8 mouse cellular contexts compared by ENCODE assay signal in genomic region chr12:56697011-56697740, GRCm38 (mm10). TPM values are rescaled to one million over a fixed set of nuclear protein-coding genes. Genes with fewer than 3 reads are reported as not detected.
DNase-seq lines count a peak whose midpoint lies in the region; ATAC-seq lines count a peak whose summit lies in the region.
"Had no signal": no experiment of that assay in that cellular context is flagged by ENCODE, and none has a peak within 500 bp of the region (broad histone marks: within the 10 kb centered on the region; RNA-seq: fewer than 3 reads in every experiment).

No protein-coding gene starts in this region.

- H3K9me3 ChIP-seq in lung, embryonic 16.5 days (ENCODE audit: control insufficient read depth, low read length) = no peaks in the 10 kb centered on the region; the same call in 1 of the 2 replicates
- no peaks in the 10 kb centered on the region for H3K9me3 ChIP-seq in embryonic facial prominence, embryonic 12.5 days
- no peaks in the 10 kb centered on the region for H3K9me3 ChIP-seq in limb, embryonic 11.5 days (ENCODE audit: control insufficient read depth, low read length)
- no peaks in the 10 kb centered on the region for H3K9me3 ChIP-seq in stomach, embryonic 15.5 days

- no peak for ATAC-seq in lung, embryonic 16.5 days (ENCODE audit: low read depth)
- ATAC-seq in embryonic facial prominence, embryonic 12.5 days (ENCODE audit: insufficient number of reproducible peaks, insufficient read depth, low FRiP score, low TSS enrichment) = no peak
- ATAC-seq in limb, embryonic 11.5 days (ENCODE audit: insufficient number of reproducible peaks, low FRiP score, low TSS enrichment, low read depth) = no peak
- no peak for ATAC-seq in stomach, embryonic 15.5 days (ENCODE audit: insufficient read depth, low FRiP score, low read depth)

- H3K4me3 ChIP-seq in lung, embryonic 16.5 days (ENCODE audit: low read length) = peak overlapping the region; percentile 48
- peak overlapping the region; percentile 52 for H3K4me3 ChIP-seq in embryonic facial prominence, embryonic 12.5 days
- peak overlapping the region; percentile 37 for H3K4me3 ChIP-seq in limb, embryonic 11.5 days (ENCODE audit: low read depth, low read length)
- peak overlapping the region; percentile 40 for H3K4me3 ChIP-seq in stomach, embryonic 15.5 days (replicated peaks)

- peak overlapping the region; percentile 67 for H3K4me2 ChIP-seq in lung, embryonic 16.5 days (ENCODE audit: low read depth, low read length)
- peak overlapping the region; percentile 55 for H3K4me2 ChIP-seq in embryonic facial prominence, embryonic 12.5 days (replicated peaks)
- peak overlapping the region; percentile 60 for H3K4me2 ChIP-seq in limb, embryonic 11.5 days (ENCODE audit: low read depth, severe bottlenecking)
- peak overlapping the region; percentile 63 for H3K4me2 ChIP-seq in stomach, embryonic 15.5 days

- peaks cover 23% of the 10 kb centered on the region for H3K4me1 ChIP-seq in lung, embryonic 16.5 days (replicated peaks; ENCODE audit: control insufficient read depth, insufficient read depth, low read length)
- peaks cover 20% of the 10 kb centered on the region for H3K4me1 ChIP-seq in embryonic facial prominence, embryonic 12.5 days
- H3K4me1 ChIP-seq in limb, embryonic 11.5 days (ENCODE audit: control insufficient read depth, insufficient read depth, low read length) = peaks cover 17% of the 10 kb centered on the region
- H3K4me1 ChIP-seq in stomach, embryonic 15.5 days = peaks cover 20% of the 10 kb centered on the region

- 1% methylated on average over 36 of the region's 36 CpGs for WGBS in lung, embryonic 16.5 days
- under 1% methylated on average over 36 of the region's 36 CpGs for WGBS in embryonic facial prominence, embryonic 12.5 days
- under 1% methylated on average over 36 of the region's 36 CpGs for WGBS in limb, embryonic 11.5 days
- WGBS in stomach, embryonic 15.5 days = under 1% methylated on average over 36 of the region's 36 CpGs

- peaks cover 84% of the 10 kb centered on the region for H3K27me3 ChIP-seq in lung, embryonic 16.5 days (ENCODE audit: control insufficient read depth, insufficient read depth, low read depth, low read length)
- peaks cover 78% of the 10 kb centered on the region for H3K27me3 ChIP-seq in embryonic facial prominence, embryonic 12.5 days
- H3K27me3 ChIP-seq in limb, embryonic 11.5 days (ENCODE audit: control insufficient read depth, insufficient read depth, low read length) = peaks cover 79% of the 10 kb centered on the region
- peaks cover 77% of the 10 kb centered on the region for H3K27me3 ChIP-seq in stomach, embryonic 15.5 days (replicated peaks)

- no peak overlapping the region for H3K27ac ChIP-seq in lung, embryonic 16.5 days (ENCODE audit: low read length)
- H3K27ac ChIP-seq in embryonic facial prominence, embryonic 12.5 days = peak overlapping the region; percentile 76
- H3K27ac ChIP-seq in limb, embryonic 11.5 days (replicated peaks; ENCODE audit: low read depth, low read length) = no peak overlapping the region
- H3K27ac ChIP-seq in stomach, embryonic 15.5 days = no peak overlapping the region

- no peak overlapping the region for H3K9ac ChIP-seq in lung, embryonic 16.5 days (ENCODE audit: low read length)
- peak overlapping the region; percentile 56 for H3K9ac ChIP-seq in embryonic facial prominence, embryonic 12.5 days
- H3K9ac ChIP-seq in limb, embryonic 11.5 days (ENCODE audit: low read length) = 0 out of 2 replicates have a peak overlapping the region, but pooled peaks have one; percentile 27
- no peak overlapping the region for H3K9ac ChIP-seq in stomach, embryonic 15.5 days

- no peak for DNase-seq in lung, postnatal 4 days
- DNase-seq in limb, embryonic 11.5 days (ENCODE audit: low spot score) = peak; percentile 75
- no peak for DNase-seq in layer of hippocampus, postnatal 25 days (ENCODE audit: extremely low spot score in 1 of 2, low spot score in 1 of 2)
- no peak for DNase-seq in ovary, postnatal 36 days (ENCODE audit: low spot score)
- DNase-seq: lung, postnatal 10 days had no signal

- no peaks in the 10 kb centered on the region for H3K36me3 ChIP-seq in lung, embryonic 16.5 days (ENCODE audit: control insufficient read depth, insufficient read depth, low read length)
- no peaks in the 10 kb centered on the region for H3K36me3 ChIP-seq in embryonic facial prominence, embryonic 12.5 days
- no peaks in the 10 kb centered on the region for H3K36me3 ChIP-seq in limb, embryonic 11.5 days (ENCODE audit: control insufficient read depth, insufficient read depth, low read length)
- no peaks in the 10 kb centered on the region for H3K36me3 ChIP-seq in stomach, embryonic 15.5 days

RNA-seq across cellular contexts. Expression of gene Pax9, which starts 5.6 kb away (rescaled TPM):
- 0.48 and 0.59 TPM in 2 replicates for polyA plus RNA-seq in lung, embryonic 16.5 days (2015; fragmentation: Nextera tagmentation; extraction: Ambion mirVana)
- 16.3 and 20.0 TPM in 2 replicates for polyA plus RNA-seq in embryonic facial prominence, embryonic 12.5 days (2016; fragmentation: Nextera tagmentation; extraction: Ambion mirVana)
- 3.1 and 3.8 TPM in 2 replicates for polyA plus RNA-seq in limb, embryonic 11.5 days (2014; fragmentation: Nextera tagmentation; extraction: Ambion mirVana)
- polyA plus RNA-seq in stomach, embryonic 15.5 days (2015; fragmentation: Nextera tagmentation; extraction: Ambion mirVana) = 1.9 and 2.8 TPM in 2 replicates
- not detected for total RNA-seq in layer of hippocampus, postnatal 25 days (2021)

Comparison
In these comparisons a context has a peak if more than half of its experiments do, and no peak if none do; other contexts are left out.
1. H3K9ac ChIP-seq: peak in embryonic facial prominence, embryonic 12.5 days (single experiment) and limb, embryonic 11.5 days (single experiment); none in lung, embryonic 16.5 days (single experiment) and stomach, embryonic 15.5 days (single experiment).
2. Peak in every context shown above with its lines, with median percentiles within 50 percentile points of each other: H3K4me2 ChIP-seq and H3K4me3 ChIP-seq.